Mouse (Mus musculus) limb, embryonic 12.5 days (tissue): ENCODE measurements around the gene Gm39653. TPM values are rescaled to one million over a fixed set of nuclear protein-coding genes. Genes with fewer than 3 reads are reported as not detected.

Source experiments
- polyA plus RNA-seq: library from polyadenylated mRNA; unstranded; fragments of >200 nt; fragmentation: Nextera tagmentation; extraction: Ambion mirVana; gene quantifications from 2 replicates; pipeline ENCODE4 v1.2.1, GENCODE M21; 2016

Gm39653 gene
- polyA plus RNA-seq, 1 experiment from 2014 or later: not detected

Other genes with a start within 250 kb of the Gm39653 start
- gene Adam23, start 170.1 kb upstream of the Gm39653 start, polyA plus RNA-seq: 4.1 and 5.0 TPM in 2 replicates
- not detected in 2 replicates for gene Dytn, start 71.0 kb downstream of the Gm39653 start, polyA plus RNA-seq
- not detected in 2 replicates for gene Mdh1b, start 114.3 kb downstream of the Gm39653 start, polyA plus RNA-seq
- 61.5 and 65.5 TPM in 2 replicates for gene Fastkd2, start 114.6 kb downstream of the Gm39653 start, polyA plus RNA-seq
- gene 4933402D24Rik, start 153.3 kb downstream of the Gm39653 start, polyA plus RNA-seq: 0.23 and 0.44 TPM in 2 replicates